Comparison of ENCODE assay signal across 7 mouse cellular contexts in genomic region chr11:50227226-50227625, GRCm38 (mm10). TPM values are rescaled to one million over a fixed set of nuclear protein-coding genes. Genes with fewer than 3 reads are reported as not detected.
A peak's percentile ranks its signal among the peaks of the same experiment; 100 is the strongest.
DNase-seq lines count a peak whose midpoint lies in the region; ATAC-seq lines count a peak whose summit lies in the region.

No protein-coding gene starts in this region.

- no peak overlapping the region for H3K9ac ChIP-seq in limb, embryonic 12.5 days (replicated peaks)
- peak overlapping the region; percentile 97 for H3K9ac ChIP-seq in forebrain, embryonic 13.5 days
- H3K9ac ChIP-seq in intestine, embryonic 16.5 days (ENCODE audit: low read depth, low read length) = 0 out of 2 replicates have a peak overlapping the region, but pooled peaks have one; percentile 21
- 0 out of 2 replicates have a peak overlapping the region, but pooled peaks have one; percentile 38 for H3K9ac ChIP-seq in neural tube, embryonic 13.5 days

- peaks cover 20% of the 10 kb centered on the region for H3K36me3 ChIP-seq in limb, embryonic 12.5 days
- peaks cover 15% of the 10 kb centered on the region for H3K36me3 ChIP-seq in limb, embryonic 10.5 days
- H3K36me3 ChIP-seq in forebrain, embryonic 13.5 days (ENCODE audit: poor library complexity, severe bottlenecking) = peaks cover 21% of the 10 kb centered on the region
- no peaks in the 10 kb centered on the region; the same call in 1 of the 2 replicates for H3K36me3 ChIP-seq in intestine, embryonic 16.5 days (ENCODE audit: control insufficient read depth, insufficient read depth, low read length)
- peaks cover 16% of the 10 kb centered on the region for H3K36me3 ChIP-seq in neural tube, embryonic 13.5 days

- 86% methylated on average over 3 of the region's 3 CpGs for WGBS in limb, embryonic 12.5 days
- WGBS in limb, embryonic 10.5 days = 76% methylated on average over 3 of the region's 3 CpGs
- 86% methylated on average over 3 of the region's 3 CpGs for WGBS in forebrain, embryonic 13.5 days
- 80% methylated on average over 3 of the region's 3 CpGs for WGBS in intestine, embryonic 16.5 days
- WGBS in neural tube, embryonic 13.5 days = 79% methylated on average over 3 of the region's 3 CpGs

- peaks cover 56% of the 10 kb centered on the region for H3K4me1 ChIP-seq in limb, embryonic 12.5 days (replicated peaks)
- H3K4me1 ChIP-seq in limb, embryonic 10.5 days = peaks cover 80% of the 10 kb centered on the region
- peaks cover 65% of the 10 kb centered on the region for H3K4me1 ChIP-seq in forebrain, embryonic 13.5 days
- peaks cover 48% of the 10 kb centered on the region for H3K4me1 ChIP-seq in intestine, embryonic 16.5 days (ENCODE audit: control insufficient read depth, insufficient read depth, low read length)
- peaks cover 68% of the 10 kb centered on the region for H3K4me1 ChIP-seq in neural tube, embryonic 13.5 days (replicated peaks)

- peak overlapping the region; percentile 92; the same call in 1 of the 2 replicates for H3K4me2 ChIP-seq in limb, embryonic 12.5 days
- peak overlapping the region; percentile 90 for H3K4me2 ChIP-seq in forebrain, embryonic 13.5 days
- H3K4me2 ChIP-seq in intestine, embryonic 16.5 days (ENCODE audit: low read depth, low read length) = 0 out of 2 replicates have a peak overlapping the region, but pooled peaks have one; percentile 11
- peak overlapping the region; percentile 98 for H3K4me2 ChIP-seq in neural tube, embryonic 13.5 days

- no peak for ATAC-seq in limb, embryonic 12.5 days (ENCODE audit: insufficient number of reproducible peaks, insufficient read depth, low FRiP score, low TSS enrichment, low read depth)
- no peak for ATAC-seq in forebrain, embryonic 13.5 days
- ATAC-seq in intestine, embryonic 16.5 days = no peak
- ATAC-seq in neural tube, embryonic 13.5 days (ENCODE audit: low read depth) = no peak
- no peak for ATAC-seq in megakaryocyte progenitor cell, adult 5-6 weeks (replicated peaks; ENCODE audit: poor library complexity)

- H3K9me3 ChIP-seq in limb, embryonic 12.5 days = no peaks in the 10 kb centered on the region
- no peaks in the 10 kb centered on the region for H3K9me3 ChIP-seq in limb, embryonic 10.5 days (replicated peaks)
- H3K9me3 ChIP-seq in forebrain, embryonic 13.5 days (replicated peaks) = no peaks in the 10 kb centered on the region
- no peaks in the 10 kb centered on the region for H3K9me3 ChIP-seq in intestine, embryonic 16.5 days (ENCODE audit: control insufficient read depth, low read length)
- H3K9me3 ChIP-seq in neural tube, embryonic 13.5 days = no peaks in the 10 kb centered on the region

- H3K27me3 ChIP-seq in limb, embryonic 12.5 days = no peaks in the 10 kb centered on the region
- peaks cover 11% of the 10 kb centered on the region for H3K27me3 ChIP-seq in limb, embryonic 10.5 days (ENCODE audit: low read depth, poor library complexity, severe bottlenecking)
- H3K27me3 ChIP-seq in forebrain, embryonic 13.5 days = peaks cover 9% of the 10 kb centered on the region; the same call in 1 of the 2 replicates
- no peaks in the 10 kb centered on the region for H3K27me3 ChIP-seq in intestine, embryonic 16.5 days (replicated peaks; ENCODE audit: control insufficient read depth, insufficient read depth, low read length)
- H3K27me3 ChIP-seq in neural tube, embryonic 13.5 days = 0 out of 2 replicates have a peak, but pooled peaks cover 4% of the 10 kb centered on the region

- no peak overlapping the region for H3K4me3 ChIP-seq in limb, embryonic 12.5 days (replicated peaks)
- no peak overlapping the region for H3K4me3 ChIP-seq in limb, embryonic 10.5 days
- peak overlapping the region; percentile 92; the same call in 1 of the 2 replicates for H3K4me3 ChIP-seq in forebrain, embryonic 13.5 days
- peak overlapping the region; percentile 97; the same call in 1 of the 2 replicates for H3K4me3 ChIP-seq in intestine, embryonic 16.5 days (ENCODE audit: low read length)
- H3K4me3 ChIP-seq in neural tube, embryonic 13.5 days = peak overlapping the region; percentile 90

- H3K27ac ChIP-seq in limb, embryonic 12.5 days = no peak overlapping the region
- no peak overlapping the region for H3K27ac ChIP-seq in limb, embryonic 10.5 days
- 0 out of 2 replicates have a peak overlapping the region, but pooled peaks have one; percentile 25 for H3K27ac ChIP-seq in forebrain, embryonic 13.5 days
- peak overlapping the region; percentile 19; the same call in 1 of the 2 replicates for H3K27ac ChIP-seq in intestine, embryonic 16.5 days (ENCODE audit: low read length)
- H3K27ac ChIP-seq in neural tube, embryonic 13.5 days (replicated peaks) = peak overlapping the region; percentile 95; the same call in 1 of the 2 replicates

- DNase-seq in limb, embryonic 10.5 days (ENCODE audit: low spot score) = no peak
- no peak for DNase-seq in cerebellum, adult 9-10 months

RNA-seq across cellular contexts. Expression of gene Ltc4s, which starts 11.2 kb away (rescaled TPM):
- polyA plus RNA-seq in limb, embryonic 12.5 days (2016; fragmentation: Nextera tagmentation; extraction: Ambion mirVana) = 0.47 and 1.0 TPM in 2 replicates
- 0.55 and 0.90 TPM in 2 replicates for polyA plus RNA-seq in limb, embryonic 10.5 days (2016; fragmentation: Nextera tagmentation; extraction: Ambion mirVana)
- polyA plus RNA-seq in forebrain, embryonic 13.5 days (2015; fragmentation: Nextera tagmentation; extraction: Ambion mirVana) = 1.1 and 1.2 TPM in 2 replicates
- 4.3 and 5.1 TPM in 2 replicates for polyA plus RNA-seq in intestine, embryonic 16.5 days (2015; fragmentation: Nextera tagmentation; extraction: Ambion mirVana)
- 1.8 and 2.6 TPM in 2 replicates for polyA plus RNA-seq in neural tube, embryonic 13.5 days (2015; fragmentation: Nextera tagmentation; extraction: Ambion mirVana)
- 0.74 and 1.1 TPM in 2 replicates for total RNA-seq in megakaryocyte progenitor cell, adult 5-6 weeks (2015)
- 1.4 TPM in 1 of 2 replicates, not detected in the other for total RNA-seq in megakaryocyte progenitor cell, adult 5-6 weeks (2017)

RNA-seq across cellular contexts. Expression of gene Mgat4b, which starts 16.5 kb away (rescaled TPM):
- polyA plus RNA-seq in limb, embryonic 12.5 days (2016; fragmentation: Nextera tagmentation; extraction: Ambion mirVana) = 31.2 and 35.2 TPM in 2 replicates
- polyA plus RNA-seq in limb, embryonic 10.5 days (2016; fragmentation: Nextera tagmentation; extraction: Ambion mirVana) = 27.7 and 28.6 TPM in 2 replicates
- polyA plus RNA-seq in forebrain, embryonic 13.5 days (2015; fragmentation: Nextera tagmentation; extraction: Ambion mirVana) = 10.1 and 12.9 TPM in 2 replicates
- 7.6 and 8.2 TPM in 2 replicates for polyA plus RNA-seq in intestine, embryonic 16.5 days (2015; fragmentation: Nextera tagmentation; extraction: Ambion mirVana)
- 52.8 and 56.6 TPM in 2 replicates for polyA plus RNA-seq in neural tube, embryonic 13.5 days (2015; fragmentation: Nextera tagmentation; extraction: Ambion mirVana)
- 17.4 and 18.9 TPM in 2 replicates for total RNA-seq in megakaryocyte progenitor cell, adult 5-6 weeks (2015)
- total RNA-seq in megakaryocyte progenitor cell, adult 5-6 weeks (2017) = 10.8 and 16.2 TPM in 2 replicates

RNA-seq across cellular contexts. Expression of gene Sqstm1, which starts 16.6 kb away (rescaled TPM):
- polyA plus RNA-seq in limb, embryonic 12.5 days (2016; fragmentation: Nextera tagmentation; extraction: Ambion mirVana) = 165 and 167 TPM in 2 replicates
- polyA plus RNA-seq in limb, embryonic 10.5 days (2016; fragmentation: Nextera tagmentation; extraction: Ambion mirVana) = 111 and 137 TPM in 2 replicates
- 194 and 210 TPM in 2 replicates for polyA plus RNA-seq in forebrain, embryonic 13.5 days (2015; fragmentation: Nextera tagmentation; extraction: Ambion mirVana)
- polyA plus RNA-seq in intestine, embryonic 16.5 days (2015; fragmentation: Nextera tagmentation; extraction: Ambion mirVana) = 193 and 196 TPM in 2 replicates
- 337 and 343 TPM in 2 replicates for polyA plus RNA-seq in neural tube, embryonic 13.5 days (2015; fragmentation: Nextera tagmentation; extraction: Ambion mirVana)
- total RNA-seq in megakaryocyte progenitor cell, adult 5-6 weeks (2015) = 42.7 and 49.3 TPM in 2 replicates
- 207 and 220 TPM in 2 replicates for total RNA-seq in megakaryocyte progenitor cell, adult 5-6 weeks (2017)

RNA-seq across cellular contexts. Expression of gene Mrnip, which starts 53.0 kb away (rescaled TPM):
- 22.8 and 23.8 TPM in 2 replicates for polyA plus RNA-seq in limb, embryonic 12.5 days (2016; fragmentation: Nextera tagmentation; extraction: Ambion mirVana)
- polyA plus RNA-seq in limb, embryonic 10.5 days (2016; fragmentation: Nextera tagmentation; extraction: Ambion mirVana) = 30.2 and 34.1 TPM in 2 replicates
- 24.0 and 26.9 TPM in 2 replicates for polyA plus RNA-seq in forebrain, embryonic 13.5 days (2015; fragmentation: Nextera tagmentation; extraction: Ambion mirVana)
- 10.3 and 12.4 TPM in 2 replicates for polyA plus RNA-seq in intestine, embryonic 16.5 days (2015; fragmentation: Nextera tagmentation; extraction: Ambion mirVana)
- 23.1 and 31.9 TPM in 2 replicates for polyA plus RNA-seq in neural tube, embryonic 13.5 days (2015; fragmentation: Nextera tagmentation; extraction: Ambion mirVana)
- 18.8 and 20.0 TPM in 2 replicates for total RNA-seq in megakaryocyte progenitor cell, adult 5-6 weeks (2015)
- total RNA-seq in megakaryocyte progenitor cell, adult 5-6 weeks (2017) = 14.6 and 16.5 TPM in 2 replicates

Comparison
In these comparisons a context has a peak if more than half of its experiments do, and no peak if none do; other contexts are left out.
1. H3K27ac ChIP-seq: peak in forebrain, embryonic 13.5 days (single experiment), intestine, embryonic 16.5 days (single experiment) and neural tube, embryonic 13.5 days (single experiment); none in limb, embryonic 12.5 days (single experiment) and limb, embryonic 10.5 days (single experiment).
2. H3K4me2 ChIP-seq: peak in every context shown above with its lines; median percentile 98 in neural tube, embryonic 13.5 days; 92 in limb, embryonic 12.5 days; 90 in forebrain, embryonic 13.5 days; 11 in intestine, embryonic 16.5 days.
3. H3K4me3 ChIP-seq: peak in forebrain, embryonic 13.5 days (single experiment), intestine, embryonic 16.5 days (single experiment) and neural tube, embryonic 13.5 days (single experiment); none in limb, embryonic 12.5 days (single experiment) and limb, embryonic 10.5 days (single experiment).